Mouse (Mus musculus) G1E (cell line): ENCODE results near the gene Mettl27. TPM values are rescaled to one million over a fixed set of nuclear protein-coding genes. Genes with fewer than 3 reads are reported as not detected.

Experiments
- ATAC-seq: 2 replicates; pipeline ENCODE4 v1.8.0; 2016; ENCODE audit warnings: mild to moderate bottlenecking; ENCODE audit not compliant: insufficient number of reproducible peaks, poor library complexity, low FRiP score, severe bottlenecking; ENCODE audit errors: extremely low read depth
- DNase-seq: peaks from one replicate; pipeline ENCODE4 v3.0.0; 2012; ENCODE audit warnings: low spot score
- H3K27me3 ChIP-seq: 2 replicates; pipeline ENCODE4 v1.6.1; 2012; ENCODE audit warnings: mild to moderate bottlenecking, low read length, inconsistent platforms; ENCODE audit not compliant: insufficient read depth
- H3K36me3 ChIP-seq: replicated peaks from 2 replicates; pipeline ENCODE3; 2012; ENCODE audit warnings: mild to moderate bottlenecking, inconsistent platforms
- H3K4me1 ChIP-seq: 2 replicates; pipeline ENCODE4 v1.6.1; 2012; ENCODE audit warnings: low read depth, low read length, inconsistent platforms, mixed read lengths; ENCODE audit not compliant: insufficient read depth
- H3K4me3 ChIP-seq: 2 replicates; pipeline ENCODE4 v1.5.1; 2012; ENCODE audit warnings: low read depth, mild to moderate bottlenecking, inconsistent platforms, low read length, moderate library complexity, mixed read lengths
- H3K9me3 ChIP-seq: replicated peaks from 2 replicates; pipeline ENCODE4 v1.6.1; 2012; ENCODE audit warnings: inconsistent platforms
- CTCF ChIP-seq: IDR thresholded peaks from 2 replicates; pipeline ENCODE4 v1.5.1; 2012; ENCODE audit warnings: low read depth, low read length, inconsistent platforms, mixed read lengths
- GATA1 ChIP-seq: IDR thresholded peaks from 2 replicates; pipeline ENCODE4 v1.6.1; 2012; ENCODE audit warnings: borderline replicate concordance, low read length, inconsistent platforms, mixed read lengths
- GATA2 ChIP-seq: IDR thresholded peaks from 2 replicates; pipeline ENCODE4 v1.6.1; 2012; ENCODE audit warnings: low read depth, low read length, inconsistent platforms, borderline replicate concordance
- POLR2AphosphoS5 ChIP-seq: IDR thresholded peaks from 2 replicates; pipeline ENCODE4 v1.6.1; 2012; ENCODE audit warnings: low read depth, low read length, inconsistent platforms; ENCODE audit not compliant: insufficient replicate concordance
- TAL1 ChIP-seq: conservative IDR thresholded peaks from 2 replicates; pipeline ENCODE4 v1.6.1; 2012; ENCODE audit warnings: low read depth, low read length, inconsistent platforms, mixed read lengths
- polyA plus RNA-seq: library from polyadenylated mRNA; stranded (reverse); fragments of >175 nt; gene quantifications from 2 replicates; pipeline ENCODE4 v1.2.3, GENCODE M21; 2012
- total RNA-seq, 2 experiments: library from RNA; stranded (forward) in 1 of 2; stranded (reverse) in 1 of 2; fragments of 200-1000 nt in 1 of 2; fragments of >200 nt in 1 of 2; fragmentation: Nextera tagmentation in 1 of 2; gene quantifications; 2 replicates each; pipeline ENCODE4 v1.2.3; 2014 to 2017

Mettl27 gene
- total and polyA plus RNA-seq, 3 experiments: 5.6 to 11.7 (median 6.6) TPM

DNA sequence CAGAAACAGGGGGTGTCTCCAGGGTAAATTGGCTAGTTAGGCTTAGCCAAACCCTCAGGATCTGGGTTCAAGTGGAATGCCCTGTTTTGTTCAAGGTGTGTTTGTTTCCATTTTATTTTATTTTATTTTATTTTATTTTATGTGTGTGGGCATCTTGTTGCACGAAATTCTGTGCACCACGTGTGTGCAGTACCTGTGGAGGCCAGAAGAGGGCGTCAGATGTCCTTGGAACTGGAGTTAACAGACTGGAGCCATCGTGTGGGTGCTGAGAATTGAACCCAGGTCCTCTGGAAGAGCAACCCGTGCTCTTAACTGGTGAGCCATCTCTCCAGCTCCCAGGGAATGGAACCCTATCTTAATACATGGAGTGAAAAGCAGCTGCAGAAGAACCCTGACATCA lies 39.5 kb upstream of the Mettl27 start:
- H3K27me3 ChIP-seq: peaks cover 24% of the 10 kb centered on the region

DNA sequence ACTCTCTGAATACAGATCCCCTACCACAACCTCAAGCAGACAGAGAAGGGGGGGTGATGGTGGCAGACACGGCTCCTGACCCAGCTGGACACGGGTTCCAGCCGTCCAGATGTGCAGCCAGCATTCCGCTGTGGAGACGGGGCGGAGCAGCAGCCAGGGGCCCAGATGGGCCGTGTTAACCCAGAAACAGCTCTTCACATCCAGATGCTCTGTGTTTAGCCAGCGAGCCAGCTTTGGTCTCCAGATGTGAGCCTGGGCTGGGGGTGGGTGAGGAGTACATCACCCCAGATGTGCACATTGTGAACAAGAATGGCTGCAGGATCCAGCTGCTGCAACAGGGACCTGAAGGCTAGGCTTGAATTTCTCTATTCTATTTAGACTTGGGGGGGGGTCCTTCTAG lies 36.9 kb upstream of the Mettl27 start:
- ATAC-seq (no peak), DNase-seq (no peak)
- Histone ChIP-seq H3K4me1 (no peaks in the 10 kb centered on the region), H3K36me3 (no peaks in the 10 kb centered on the region), H3K4me3 (no peak overlapping the region), H3K27me3 (peaks cover 36% of the 10 kb centered on the region), H3K9me3 (0 out of 2 replicates have a peak, but pooled peaks cover 3% of the 10 kb centered on the region)
- TF ChIP-seq GATA2 (no peak), POLR2AphosphoS5 (no peak), GATA1 (no peak), CTCF (no peak), TAL1 (no peak)

More for the DNA sequence above, 39.5 kb upstream of the Mettl27 start:
- Histone ChIP-seq H3K4me1 (no peaks in the 10 kb centered on the region), H3K36me3 (no peaks in the 10 kb centered on the region), H3K4me3 (no peak overlapping the region), H3K9me3 (0 out of 2 replicates have a peak, but pooled peaks cover 3% of the 10 kb centered on the region)
- DNase-seq: no peak
- no peak for ATAC-seq
- TF ChIP-seq GATA1: no peak
- TF ChIP-seq TAL1: no peak
- TF ChIP-seq CTCF: no peak
- no peak for TF ChIP-seq GATA2
- no peak for TF ChIP-seq POLR2AphosphoS5

GRCm38 (mm10) chr5:134896965-134897364 lies 35.2 kb upstream of the Mettl27 start:
- H3K27me3 ChIP-seq: peaks cover 46% of the 10 kb centered on the region

DNA sequence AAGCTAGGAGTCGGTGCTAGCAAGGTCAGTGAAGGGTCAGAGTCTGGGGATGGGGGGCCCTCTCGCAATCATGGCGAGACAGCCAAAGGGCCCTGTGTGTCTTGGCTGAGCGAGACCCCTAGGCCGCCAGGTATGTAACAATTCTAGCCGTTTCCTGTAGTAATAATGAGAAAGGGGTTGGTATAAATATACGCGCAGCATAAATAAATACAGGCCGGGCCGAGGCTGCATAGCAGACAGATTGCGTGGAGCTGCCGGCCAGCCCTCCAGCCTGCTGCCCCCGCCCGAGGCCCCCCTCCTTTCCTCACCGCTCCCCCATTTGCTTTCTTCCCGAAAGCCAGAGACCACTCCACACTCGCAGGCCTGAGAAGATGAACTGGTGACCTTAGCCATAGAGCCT lies 34.6 kb upstream of the Mettl27 start:
- Histone ChIP-seq H3K36me3 (no peaks in the 10 kb centered on the region), H3K27me3 (peaks cover 50% of the 10 kb centered on the region), H3K4me1 (no peaks in the 10 kb centered on the region), H3K9me3 (0 out of 2 replicates have a peak, but pooled peaks cover 3% of the 10 kb centered on the region), H3K4me3 (no peak overlapping the region)
- DNase-seq (no peak), ATAC-seq (no peak)
- TF ChIP-seq TAL1: no peak
- no peak for TF ChIP-seq POLR2AphosphoS5
- TF ChIP-seq CTCF: no peak
- no peak for TF ChIP-seq GATA1
- no peak for TF ChIP-seq GATA2

More at GRCm38 (mm10) chr5:134896965-134897364, 35.2 kb upstream of the Mettl27 start:
- ATAC-seq (no peak), DNase-seq (no peak)
- TF ChIP-seq CTCF: no peak
- TF ChIP-seq TAL1: no peak
- Histone ChIP-seq H3K36me3 (no peaks in the 10 kb centered on the region), H3K4me1 (no peaks in the 10 kb centered on the region), H3K9me3 (0 out of 2 replicates have a peak, but pooled peaks cover 3% of the 10 kb centered on the region), H3K4me3 (no peak overlapping the region)

GRCm38 (mm10) chr5:134901012-134901643 lies 31.0 kb upstream of the Mettl27 start:
- Histone ChIP-seq H3K9me3 (no peaks in the 10 kb centered on the region; the same call in 1 of the 2 replicates), H3K4me1 (no peaks in the 10 kb centered on the region; the same call in 1 of the 2 replicates), H3K36me3 (no peaks in the 10 kb centered on the region), H3K27me3 (peaks cover 56% of the 10 kb centered on the region), H3K4me3 (no peak overlapping the region)
- ATAC-seq: no peak
- no peak for DNase-seq
- TF ChIP-seq TAL1: no peak
- TF ChIP-seq POLR2AphosphoS5: no peak
- no peak for TF ChIP-seq GATA2
- TF ChIP-seq GATA1: no peak
- no peak for TF ChIP-seq CTCF

- Histone ChIP-seq H3K36me3 (no peaks in the 10 kb centered on the region), H3K27me3 (peaks cover 55% of the 10 kb centered on the region), H3K4me1 (no peaks in the 10 kb centered on the region; the same call in 1 of the 2 replicates), H3K4me3 (no peak overlapping the region), H3K9me3 (no peaks in the 10 kb centered on the region; the same call in 1 of the 2 replicates)
- DNase-seq: no peak
- no peak for TF ChIP-seq POLR2AphosphoS5
- no peak for ATAC-seq
These were observed 30.5 kb upstream of the Mettl27 start for GRCm38 (mm10) chr5:134901644-134902027.
